Mouse (Mus musculus) heart, postnatal 0 days (tissue): ENCODE measurements at regions not wholly inside any gene's neighbourhood (a gene's known extent, or its start where the extent isn't known, plus 50 kb on each side); places are given as distances from the start of the nearest gene placed in this dataset.

Experiments
- ATAC-seq: fragments of 200-750 bp; cut with Nextera tagmentation; 2 replicates; pipeline ENCODE4 v1.8.0; 2017; ENCODE audit warnings: low read depth, moderate number of reproducible peaks, moderate library complexity; ENCODE audit not compliant: insufficient read depth
- DNase-seq: peaks from one replicate; pipeline ENCODE4 v3.0.0-alpha.2; 2016; ENCODE audit warnings: low spot score
- H3K27ac ChIP-seq: fragments of 300-500 bp; sonication (generic); 2 replicates; pipeline ENCODE4 v1.5.1; 2014; ENCODE audit warnings: low read depth, mild to moderate bottlenecking
- H3K27me3 ChIP-seq: fragments of 300-500 bp; sonication (generic); 2 replicates; pipeline ENCODE4 v1.6.1; 2014; ENCODE audit warnings: low read length, mixed read lengths; ENCODE audit not compliant: control insufficient read depth, insufficient read depth
- H3K36me3 ChIP-seq: fragments of 300-500 bp; sonication (generic); replicated peaks from 2 replicates; pipeline ENCODE4 v1.6.1; 2014; ENCODE audit warnings: low read length, mixed read lengths; ENCODE audit not compliant: control insufficient read depth, insufficient read depth
- H3K4me1 ChIP-seq: fragments of 300-500 bp; sonication (generic); 2 replicates; pipeline ENCODE4 v1.6.1; 2014; ENCODE audit warnings: antibody characterized with exemption; ENCODE audit not compliant: control insufficient read depth, insufficient read depth
- H3K4me2 ChIP-seq: fragments of 300-500 bp; sonication (generic); 2 replicates; pipeline ENCODE4 v1.6.1; 2014; ENCODE audit warnings: low read depth, mild to moderate bottlenecking, low read length, moderate library complexity
- H3K4me3 ChIP-seq: fragments of 300-500 bp; sonication (generic); 2 replicates; pipeline ENCODE4 v1.5.1; 2014; ENCODE audit warnings: low read depth, low read length
- H3K9ac ChIP-seq: fragments of 300-500 bp; sonication (generic); replicated peaks from 2 replicates; pipeline ENCODE4 v1.6.1; 2014; ENCODE audit warnings: low read depth, low read length, mixed read lengths
- H3K9me3 ChIP-seq: fragments of 300-500 bp; sonication (generic); replicated peaks from 2 replicates; pipeline ENCODE4 v1.6.1; 2016; ENCODE audit warnings: low read length; ENCODE audit not compliant: control insufficient read depth
- CTCF ChIP-seq: IDR thresholded peaks from 2 replicates; pipeline ENCODE4 v1.5.1; 2016; ENCODE audit warnings: antibody characterized with exemption, control low read depth, low read depth
- EP300 ChIP-seq: IDR thresholded peaks from 2 replicates; pipeline ENCODE4 v1.6.1; 2016; ENCODE audit warnings: antibody characterized with exemption, low read depth
- WGBS: fragments of 180-500 bp; shearing (Covaris S2); extraction: QIAGEN DNeasy Blood & Tissue Kit; methylation state at CpG from one replicate; pipeline ENCODE4 v1.1.7; 2014; 5-methylcytosine and 5-hydroxymethylcytosine counted together

DNA sequence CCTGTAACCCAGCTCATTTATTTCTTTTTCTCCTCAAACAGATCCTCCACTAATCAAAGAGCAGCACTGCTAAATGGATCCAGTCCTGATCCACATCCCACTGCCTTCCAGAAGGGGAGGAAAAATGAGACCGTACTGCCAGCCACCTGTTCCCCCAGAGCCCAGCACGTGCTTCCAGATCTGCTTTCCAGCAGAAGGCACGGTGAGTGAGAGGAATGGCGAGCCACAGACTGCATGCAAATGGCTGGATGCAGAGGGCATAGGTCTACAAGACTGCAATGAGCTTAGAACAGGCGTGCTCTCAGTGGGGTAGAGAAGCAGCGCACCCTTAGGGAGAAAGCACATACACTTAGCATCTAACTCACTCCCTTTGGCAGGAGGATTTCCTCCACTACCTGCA lies 265.0 kb downstream of the Irs2 start:
- H3K9me3 ChIP-seq = no peaks in the 10 kb centered on the region
- H3K4me3 ChIP-seq = no peak overlapping the region
- TF ChIP-seq EP300 (no peak), CTCF (no peak)
- no peaks in the 10 kb centered on the region for H3K36me3 ChIP-seq
- no peak overlapping the region for H3K9ac ChIP-seq
- DNase-seq (no peak), ATAC-seq (no peak)
- H3K27me3 ChIP-seq = no peaks in the 10 kb centered on the region
- H3K4me2 ChIP-seq = no peak overlapping the region
- H3K27ac ChIP-seq = no peak overlapping the region
- 66% methylated on average over 6 of the region's 6 CpGs for WGBS
- no peaks in the 10 kb centered on the region for H3K4me1 ChIP-seq

- H3K27me3 ChIP-seq = no peaks in the 10 kb centered on the region
- no peaks in the 10 kb centered on the region for H3K4me1 ChIP-seq
- no peak overlapping the region for H3K27ac ChIP-seq
- no peaks in the 10 kb centered on the region for H3K36me3 ChIP-seq
- no peak for ATAC-seq
- no peak for DNase-seq
- TF ChIP-seq EP300 = no peak
- no peak for TF ChIP-seq CTCF
- H3K4me2 ChIP-seq = no peak overlapping the region
- 92% methylated on average over 3 of the region's 3 CpGs for WGBS
- no peak overlapping the region for H3K4me3 ChIP-seq
- H3K9ac ChIP-seq = no peak overlapping the region
- H3K9me3 ChIP-seq = no peaks in the 10 kb centered on the region
These were observed 267.4 kb downstream of the Irs2 start for GRCm38 (mm10) chr8:10740837-10741236.

DNA sequence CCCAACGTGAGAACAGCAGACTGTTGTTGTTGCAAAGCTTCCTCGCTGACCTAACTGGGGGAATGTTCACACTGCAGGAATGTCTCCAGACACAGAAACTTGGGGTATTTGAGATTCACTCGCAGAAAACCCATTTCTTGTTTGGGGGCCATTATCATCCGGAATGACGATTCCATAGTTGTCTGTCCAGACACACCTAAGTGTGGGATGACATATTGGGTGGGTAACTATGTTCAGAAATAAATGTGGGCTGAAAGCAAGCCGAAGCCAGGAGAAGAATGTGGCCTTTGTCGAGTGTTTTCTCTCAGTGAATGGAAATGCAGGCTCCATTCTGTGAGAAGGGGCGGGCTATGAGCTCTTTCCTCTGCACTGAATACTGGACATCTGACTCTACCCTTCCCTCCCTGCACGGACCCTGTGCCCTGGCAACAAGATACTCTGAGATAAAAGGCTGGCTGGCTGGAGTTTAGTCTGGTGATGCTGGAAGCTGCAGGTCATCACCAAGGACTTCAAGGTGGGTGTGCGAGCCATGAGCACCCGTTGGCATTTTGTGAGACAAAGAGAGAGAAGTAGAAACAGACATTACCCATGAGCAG lies 269.7 kb downstream of the Irs2 start:
- Histone ChIP-seq H3K36me3 (no peaks in the 10 kb centered on the region), H3K9me3 (no peaks in the 10 kb centered on the region), H3K9ac (no peak overlapping the region), H3K4me1 (no peaks in the 10 kb centered on the region), H3K4me3 (no peak overlapping the region), H3K27me3 (no peaks in the 10 kb centered on the region), H3K27ac (no peak overlapping the region), H3K4me2 (no peak overlapping the region)
- ATAC-seq = no peak
- WGBS = 52% methylated on average over 11 of the region's 11 CpGs
- TF ChIP-seq EP300 (no peak), CTCF (no peak)
- DNase-seq = no peak

DNA sequence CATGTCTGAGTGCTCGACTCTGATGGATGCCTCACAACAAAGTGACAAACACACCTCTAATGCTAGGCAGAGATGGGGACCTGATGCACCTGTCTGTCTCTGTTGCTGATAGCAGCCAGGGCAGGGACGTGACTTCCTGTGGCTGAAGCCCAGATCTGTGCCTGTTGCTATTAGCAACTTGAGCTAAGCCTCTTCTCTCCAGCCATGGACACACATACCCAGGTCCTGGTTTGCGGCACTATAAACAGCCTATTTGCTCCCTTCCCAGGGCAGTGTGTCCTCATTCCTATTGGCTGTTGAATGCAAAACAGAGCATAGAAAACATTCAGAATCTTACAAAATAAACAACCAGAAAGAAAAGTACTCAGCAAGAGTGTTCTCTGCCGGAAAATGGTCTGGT lies 273.5 kb downstream of the Irs2 start:
- no peaks in the 10 kb centered on the region for H3K4me1 ChIP-seq
- H3K9ac ChIP-seq = no peak overlapping the region
- 61% methylated on average over 4 of the region's 4 CpGs for WGBS
- no peak overlapping the region for H3K4me3 ChIP-seq
- H3K36me3 ChIP-seq = no peaks in the 10 kb centered on the region
- no peak for TF ChIP-seq CTCF
- no peak for TF ChIP-seq EP300
- H3K27ac ChIP-seq = no peak overlapping the region
- no peak for DNase-seq
- H3K4me2 ChIP-seq = no peak overlapping the region
- no peaks in the 10 kb centered on the region for H3K9me3 ChIP-seq
- no peaks in the 10 kb centered on the region for H3K27me3 ChIP-seq
- ATAC-seq = no peak

DNA sequence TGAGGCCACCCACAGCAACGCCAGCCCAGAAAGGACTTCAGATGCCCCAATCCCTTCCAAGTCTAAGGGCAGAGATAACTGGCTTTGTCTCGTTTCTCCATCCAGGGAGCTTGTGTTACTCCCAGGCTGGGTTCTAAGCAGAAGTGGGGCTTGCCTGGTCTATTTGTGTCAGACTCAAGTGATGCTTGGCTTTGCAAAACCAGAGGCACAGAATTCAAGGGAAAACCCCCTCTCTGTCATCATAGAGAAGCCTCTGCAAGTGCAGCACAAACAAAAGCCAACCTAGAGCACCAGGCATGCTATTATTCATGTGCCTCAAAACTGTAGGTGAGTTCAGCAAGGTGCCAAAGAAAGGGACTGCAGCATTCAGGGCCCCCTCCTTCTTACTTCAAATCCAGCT lies 284.9 kb downstream of the Irs2 start:
- Histone ChIP-seq H3K9me3 (no peaks in the 10 kb centered on the region), H3K36me3 (no peaks in the 10 kb centered on the region), H3K27me3 (no peaks in the 10 kb centered on the region), H3K4me1 (no peaks in the 10 kb centered on the region), H3K9ac (no peak overlapping the region), H3K4me3 (no peak overlapping the region), H3K4me2 (no peak overlapping the region), H3K27ac (no peak overlapping the region)
- ATAC-seq (no peak), DNase-seq (no peak)
- WGBS = 57% methylated on average over 2 of the region's 2 CpGs
- TF ChIP-seq EP300 = no peak
- no peak for TF ChIP-seq CTCF

DNA sequence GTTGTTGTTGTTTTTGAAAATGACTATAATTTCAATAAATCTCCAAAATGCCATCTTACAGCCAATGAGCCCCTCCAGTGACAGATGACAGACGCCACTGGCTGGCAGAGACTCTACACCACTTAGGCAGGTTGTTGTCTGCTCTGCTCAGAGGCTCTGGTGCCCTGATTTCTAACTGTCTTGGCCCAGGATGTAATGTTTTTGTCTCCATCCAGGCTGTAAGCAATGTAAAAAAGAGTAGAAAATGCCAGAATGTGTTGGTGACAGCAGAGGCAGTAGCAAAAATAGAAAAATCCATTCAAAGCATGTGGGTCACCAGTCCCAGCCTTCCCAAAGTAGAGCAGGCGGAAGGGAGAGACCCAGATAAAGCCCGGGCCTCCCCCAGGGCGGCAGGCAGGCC lies 285.5 kb downstream of the Irs2 start:
- TF ChIP-seq CTCF (no peak), EP300 (no peak)
- no peaks in the 10 kb centered on the region for H3K9me3 ChIP-seq
- no peaks in the 10 kb centered on the region for H3K27me3 ChIP-seq
- ATAC-seq (no peak), DNase-seq (no peak)
- no peak overlapping the region for H3K9ac ChIP-seq
- no peak overlapping the region for H3K27ac ChIP-seq
- WGBS = 81% methylated on average over 4 of the region's 4 CpGs
- H3K4me2 ChIP-seq = no peak overlapping the region
- H3K4me1 ChIP-seq = no peaks in the 10 kb centered on the region
- no peaks in the 10 kb centered on the region for H3K36me3 ChIP-seq
- no peak overlapping the region for H3K4me3 ChIP-seq
